Mouse (Mus musculus) retina, embryonic 14.5 days (tissue): ENCODE measurements around the gene Psd.
A peak's percentile ranks its signal among the peaks of the same experiment; 100 is the strongest.

Source experiments
- DNase-seq: peaks from one replicate; pipeline ENCODE4 v3.0.0-alpha.2; 2015; ENCODE audit warnings: low spot score

The Psd gene

GRCm38 (mm10) chr19:46326756-46327305 is at the start of gene Psd:
Gene Psd (minus strand): TSS chr19:46327156.
- peak; percentile 64 for DNase-seq

DNA sequence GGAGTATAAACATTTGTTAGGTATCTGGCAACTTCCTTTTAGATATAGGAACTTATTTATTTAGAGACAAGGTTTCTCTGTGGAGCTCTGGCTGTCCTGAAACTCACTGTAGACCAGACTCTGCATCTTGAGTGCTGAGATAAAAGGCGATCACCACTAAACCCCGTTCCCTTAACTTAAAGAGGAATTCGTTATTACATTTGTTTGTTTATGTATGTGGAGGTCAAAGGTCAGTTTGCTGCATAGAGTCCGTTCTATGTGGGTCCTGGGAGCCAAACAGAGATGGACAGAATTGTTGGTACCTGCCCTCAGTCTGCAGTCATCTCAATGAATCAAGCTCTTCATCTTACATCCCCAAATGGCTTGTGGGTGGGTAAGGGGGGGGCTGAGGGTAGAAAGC is 48.9 kb upstream of the Psd start:
- no peak for DNase-seq

- no peak for DNase-seq
Measured at GRCm38 (mm10) chr19:46375489-46375888, 48.5 kb upstream of the Psd start.

- DNase-seq, result no peak
Measured at GRCm38 (mm10) chr19:46374477-46375088, 47.6 kb upstream of the Psd start.

DNA sequence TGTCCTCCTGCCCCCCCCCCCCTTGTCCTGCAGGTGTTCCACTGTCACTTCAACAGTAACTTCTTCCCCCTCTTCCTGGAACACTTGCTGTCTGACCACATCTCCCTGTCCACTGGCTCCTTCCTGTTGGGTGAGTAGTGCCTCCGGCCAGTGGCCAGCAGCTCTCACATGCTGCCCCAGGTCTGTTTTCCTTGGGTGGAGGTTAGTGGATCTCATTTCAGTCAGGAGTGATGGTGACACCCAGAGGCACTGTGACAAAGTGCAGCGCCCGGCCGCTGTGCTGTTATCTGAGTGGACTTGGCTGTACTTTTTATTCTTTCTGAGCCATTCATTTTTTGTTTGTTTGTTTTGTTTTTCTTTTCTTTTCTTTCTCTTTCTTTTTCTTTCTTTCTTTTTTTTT is 42.2 kb upstream of the Psd start:
- DNase-seq, result peak; percentile 74

- DNase-seq, result no peak
Measured at GRCm38 (mm10) chr19:46367798-46368590, 41.0 kb upstream of the Psd start.

GRCm38 (mm10) chr19:46363294-46364009 is 36.5 kb upstream of the Psd start:
- no peak for DNase-seq

GRCm38 (mm10) chr19:46362104-46362503 is 35.1 kb upstream of the Psd start:
- DNase-seq, result no peak

DNA sequence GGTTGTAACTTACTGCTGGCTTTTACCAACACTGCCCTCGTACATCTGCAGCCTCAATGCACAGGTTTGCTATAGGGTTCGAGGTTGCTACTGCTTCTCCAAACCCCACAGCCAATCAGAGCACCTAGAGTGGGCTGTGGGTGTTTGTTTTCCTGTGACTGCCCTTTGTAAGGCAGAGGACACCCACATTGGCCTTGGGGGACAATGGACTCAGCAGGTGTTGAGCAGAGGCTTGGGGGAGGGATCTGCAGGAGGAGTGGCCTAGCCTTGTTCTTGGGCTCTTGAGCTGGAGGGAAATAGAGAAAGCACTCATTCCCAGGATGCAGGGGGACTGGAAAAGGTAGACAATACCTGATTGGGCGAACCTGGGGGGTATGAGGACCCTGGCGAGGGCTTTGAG is 31.4 kb upstream of the Psd start:
- no peak for DNase-seq

- no peak for DNase-seq
Measured at GRCm38 (mm10) chr19:46357344-46358280, 30.7 kb upstream of the Psd start.

- peak; percentile 89 for DNase-seq
Measured at GRCm38 (mm10) chr19:46356701-46357138, 29.8 kb upstream of the Psd start.

GRCm38 (mm10) chr19:46350168-46350932 is 23.4 kb upstream of the Psd start, which contains the start of gene 2310034G01Rik:
Gene 2310034G01Rik (minus strand): TSS chr19:46350302.
- no peak for DNase-seq

- DNase-seq, result no peak
Measured at GRCm38 (mm10) chr19:46349550-46349949, 22.6 kb upstream of the Psd start.

DNA sequence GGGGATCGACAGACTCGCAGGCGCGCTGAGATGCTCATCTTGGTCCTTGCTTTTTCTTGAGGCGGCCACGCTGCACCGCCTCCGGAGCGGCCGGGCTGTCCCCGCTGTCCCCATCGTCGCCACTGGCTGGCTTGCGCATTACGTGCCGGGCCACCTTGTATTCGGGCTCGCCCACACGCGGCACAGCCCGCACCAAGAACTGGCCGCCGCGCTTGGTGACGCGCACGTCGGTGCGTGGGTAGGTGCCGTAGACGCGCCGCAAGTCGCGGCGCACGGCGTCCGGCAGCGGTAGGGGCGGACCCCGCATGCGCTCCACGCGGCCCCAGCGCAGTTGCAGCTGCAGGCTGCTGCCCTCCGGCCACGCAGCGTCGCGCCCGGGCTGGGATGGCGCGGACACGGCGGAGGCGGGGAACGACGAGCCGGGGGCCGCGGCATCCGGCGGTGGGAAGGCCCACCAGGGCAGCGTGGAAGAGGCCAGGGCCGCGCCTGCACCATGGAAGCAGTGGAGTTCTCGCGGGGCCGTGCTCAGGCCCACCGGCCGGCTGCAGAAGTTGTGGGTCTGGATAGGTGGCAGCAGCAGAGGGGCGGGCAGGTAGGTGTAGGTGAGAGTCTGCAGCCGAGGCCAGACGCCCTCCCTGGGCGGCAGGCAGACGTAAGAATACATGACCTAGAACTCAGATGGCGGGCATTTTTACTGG is 22.0 kb upstream of the Psd start:
- peak; percentile 80 for DNase-seq

DNA sequence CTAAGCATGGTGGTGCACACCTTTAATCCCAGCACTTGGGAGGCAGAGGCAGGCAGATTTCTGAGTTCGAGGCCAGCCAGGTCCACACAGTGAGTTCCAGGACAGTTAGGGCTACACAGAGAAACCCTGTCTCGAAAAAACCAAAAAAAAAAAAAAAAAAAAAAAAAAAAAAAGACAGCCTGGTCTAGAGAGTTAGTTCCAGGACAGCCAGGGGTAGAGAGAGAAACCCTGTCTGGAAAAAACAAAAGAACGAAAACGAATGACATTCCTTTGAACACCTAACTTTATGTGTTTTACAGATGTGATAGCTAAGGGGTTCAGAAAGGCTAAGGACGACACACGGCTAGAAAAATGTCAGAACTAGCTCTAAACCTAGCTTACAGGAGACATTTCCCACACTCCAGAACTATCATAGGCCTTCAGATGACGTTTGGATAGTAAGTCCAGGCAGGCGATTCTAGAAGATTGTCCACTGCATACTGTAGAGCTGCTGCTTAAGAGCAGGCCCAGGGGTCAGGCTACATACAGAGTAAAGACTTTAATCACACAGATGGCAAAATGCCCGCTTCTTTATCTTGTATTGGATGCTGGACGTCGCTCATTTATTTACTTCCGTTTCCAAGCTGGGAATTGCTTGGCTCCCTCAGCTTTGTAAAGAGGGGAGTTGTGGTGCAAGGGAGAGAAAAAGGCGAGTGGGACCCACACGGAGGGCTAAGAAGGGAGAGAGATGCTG is 21.1 kb upstream of the Psd start:
- no peak for DNase-seq

- DNase-seq, result no peak
Measured at GRCm38 (mm10) chr19:46347146-46347545, 20.2 kb upstream of the Psd start.

- DNase-seq, result no peak
Measured at GRCm38 (mm10) chr19:46344710-46345419, 17.9 kb upstream of the Psd start.

DNA sequence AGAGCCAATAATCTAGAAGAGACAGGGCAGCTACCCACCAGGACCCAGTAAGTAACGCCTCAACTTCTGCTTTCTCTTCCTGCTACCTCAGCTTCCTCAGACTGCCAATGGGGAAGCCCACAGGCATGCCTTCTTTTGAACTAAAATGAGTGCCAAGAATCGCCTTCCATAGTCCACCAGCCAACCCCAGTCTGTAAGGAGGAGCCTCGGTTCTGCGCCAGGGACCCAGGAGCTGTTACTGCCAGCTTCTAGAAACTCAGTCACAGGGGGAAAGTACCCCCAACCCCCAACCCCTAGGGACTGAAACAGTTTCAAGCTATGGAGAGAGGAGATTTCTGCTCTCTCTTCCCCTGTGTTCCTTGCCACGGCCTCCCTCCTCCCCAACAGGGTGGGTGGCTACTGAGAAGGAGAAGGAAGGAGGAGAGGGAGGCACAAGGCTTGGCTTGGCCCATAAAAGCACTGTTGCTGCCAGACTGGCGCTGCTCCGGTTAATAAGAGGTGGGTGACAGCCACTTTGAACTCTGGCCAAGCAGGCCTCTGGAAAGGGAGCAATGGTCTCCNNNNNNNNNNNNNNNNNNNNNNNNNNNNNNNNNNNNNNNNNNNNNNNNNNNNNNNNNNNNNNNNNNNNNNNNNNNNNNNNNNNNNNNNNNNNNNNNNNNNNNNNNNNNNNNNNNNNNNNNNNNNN is 12.5 kb upstream of the Psd start:
- no peak for DNase-seq
